ENCODE assay signal across 9 mouse cellular contexts in the genomic region with DNA sequence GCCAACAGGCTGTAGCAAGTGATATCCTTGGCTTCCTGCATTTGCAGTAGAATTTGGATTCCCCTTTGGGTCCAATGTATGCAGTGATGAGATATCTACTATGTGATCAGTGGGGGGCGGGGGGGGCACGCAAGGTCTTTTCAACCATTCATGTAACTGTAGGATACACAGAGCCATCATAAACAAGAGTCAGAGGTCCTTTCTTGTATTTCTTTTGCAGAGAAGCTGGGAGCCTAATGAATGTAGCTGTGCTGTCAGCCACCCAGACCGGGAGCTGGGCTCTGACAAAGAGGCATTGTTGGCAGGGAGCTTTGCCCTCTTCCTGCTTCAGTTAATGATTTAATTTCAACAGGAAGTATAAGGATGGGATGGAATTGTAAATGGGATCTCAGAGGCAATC. TPM values are rescaled to one million over a fixed set of nuclear protein-coding genes. Genes with fewer than 3 reads are reported as not detected.
A peak's percentile ranks its signal among the peaks of the same experiment; 100 is the strongest.
DNase-seq lines count a peak whose midpoint lies in the region; ATAC-seq and TF ChIP-seq lines count a peak whose summit lies in the region.
"Had no signal": no experiment of that assay in that cellular context is flagged by ENCODE, and none has a peak within 500 bp of the region (broad histone marks: within the 10 kb centered on the region; RNA-seq: fewer than 3 reads in every experiment).

No protein-coding gene starts in this region.

- peaks cover 7% of the 10 kb centered on the region; the same call in 1 of the 2 replicates for H3K4me1 ChIP-seq in neural tube, embryonic 11.5 days (ENCODE audit: control insufficient read depth, insufficient read depth, low read length)
- peaks cover 24% of the 10 kb centered on the region for H3K4me1 ChIP-seq in hindbrain, embryonic 13.5 days (replicated peaks)
- H3K4me1 ChIP-seq in midbrain, embryonic 11.5 days (ENCODE audit: control insufficient read depth, insufficient read depth, low read length), result peaks cover 2% of the 10 kb centered on the region; the same call in 1 of the 2 replicates
- no peaks in the 10 kb centered on the region for H3K4me1 ChIP-seq in thymus, adult 2 months (replicated peaks; ENCODE audit: control insufficient read depth, insufficient read depth, low read length)

- TF ChIP-seq POLR2A in thymus, adult 2 months (IDR thresholded peaks at IDR 0.05; ENCODE audit: control insufficient read depth, extremely low read depth, insufficient read depth, low read length, poor library complexity), result no peak

- 0 out of 2 replicates have a peak overlapping the region, but pooled peaks have one; percentile 20 for H3K9ac ChIP-seq in neural tube, embryonic 11.5 days (ENCODE audit: low read length)
- H3K9ac ChIP-seq in hindbrain, embryonic 13.5 days, result no peak overlapping the region
- H3K9ac ChIP-seq in midbrain, embryonic 11.5 days (ENCODE audit: low read length), result 0 out of 2 replicates have a peak overlapping the region, but pooled peaks have one; percentile 5

- no peaks in the 10 kb centered on the region for H3K36me3 ChIP-seq in neural tube, embryonic 11.5 days (ENCODE audit: control insufficient read depth, insufficient read depth, low read length)
- 0 out of 2 replicates have a peak, but pooled peaks cover under 1% of the 10 kb centered on the region for H3K36me3 ChIP-seq in hindbrain, embryonic 13.5 days
- no peaks in the 10 kb centered on the region for H3K36me3 ChIP-seq in midbrain, embryonic 11.5 days (ENCODE audit: control insufficient read depth, insufficient read depth, low read length)
- H3K36me3 ChIP-seq in thymus, adult 2 months (ENCODE audit: control insufficient read depth, insufficient read depth, low read length), result no peaks in the 10 kb centered on the region

- peak; percentile 18 for ATAC-seq in neural tube, embryonic 11.5 days (ENCODE audit: insufficient read depth, low FRiP score, low TSS enrichment)
- ATAC-seq in hindbrain, embryonic 13.5 days (ENCODE audit: low FRiP score), result peak; percentile 33; the same call in 1 of the 2 replicates
- ATAC-seq in midbrain, embryonic 11.5 days (ENCODE audit: low FRiP score), result peak; percentile 54; the same call in 1 of the 2 replicates
- ATAC-seq in inflammation-experienced regulatory T-cells, adult 6 months, result no peak

- H3K27ac ChIP-seq in neural tube, embryonic 11.5 days (ENCODE audit: low read depth, low read length), result peak overlapping the region; percentile 65
- H3K27ac ChIP-seq in hindbrain, embryonic 13.5 days, result peak overlapping the region; percentile 75
- H3K27ac ChIP-seq in midbrain, embryonic 11.5 days (ENCODE audit: low read depth, low read length), result peak overlapping the region; percentile 30; the same call in 1 of the 2 replicates
- H3K27ac ChIP-seq in thymus, adult 2 months (ENCODE audit: control insufficient read depth, insufficient read depth, low read length), result no peak overlapping the region

- 42% methylated on average over 3 of the region's 3 CpGs for WGBS in neural tube, embryonic 11.5 days
- 16% methylated on average over 3 of the region's 3 CpGs for WGBS in hindbrain, embryonic 13.5 days
- 41% methylated on average over 3 of the region's 3 CpGs for WGBS in midbrain, embryonic 11.5 days
- WGBS in thymus, adult 2 months, result 86% methylated on average over 3 of the region's 3 CpGs

- no peak overlapping the region for H3K4me2 ChIP-seq in neural tube, embryonic 11.5 days (ENCODE audit: low read depth)
- 0 out of 2 replicates have a peak overlapping the region, but pooled peaks have one; percentile 2 for H3K4me2 ChIP-seq in hindbrain, embryonic 13.5 days
- no peak overlapping the region for H3K4me2 ChIP-seq in midbrain, embryonic 11.5 days

- no peaks in the 10 kb centered on the region for H3K9me3 ChIP-seq in neural tube, embryonic 11.5 days (ENCODE audit: control insufficient read depth, low read length)
- no peaks in the 10 kb centered on the region for H3K9me3 ChIP-seq in hindbrain, embryonic 13.5 days
- no peaks in the 10 kb centered on the region for H3K9me3 ChIP-seq in midbrain, embryonic 11.5 days (ENCODE audit: control insufficient read depth, low read length)

- DNase-seq in neural tube, embryonic 11.5 days (ENCODE audit: low spot score), result peak; percentile 43
- no peak for DNase-seq in neural tube, embryonic 10.5 days (ENCODE audit: extremely low spot score, low spot score)
- DNase-seq in midbrain, embryonic 11.5 days (ENCODE audit: low spot score, missing footprints), result no peak
- no peak for DNase-seq in cerebellum, postnatal 36 days
- no peak for DNase-seq in frontal cortex, postnatal 36 days (ENCODE audit: low spot score in 2 of 2)
- no peak for DNase-seq in thymus, adult 2 months

- no peaks in the 10 kb centered on the region for H3K27me3 ChIP-seq in neural tube, embryonic 11.5 days (ENCODE audit: control insufficient read depth, insufficient read depth, low read length)
- no peaks in the 10 kb centered on the region for H3K27me3 ChIP-seq in hindbrain, embryonic 13.5 days
- no peaks in the 10 kb centered on the region for H3K27me3 ChIP-seq in midbrain, embryonic 11.5 days (ENCODE audit: control insufficient read depth, insufficient read depth, low read length)
- no peaks in the 10 kb centered on the region for H3K27me3 ChIP-seq in thymus, adult 2 months (ENCODE audit: control insufficient read depth, insufficient read depth, low read length)

- no peak overlapping the region for H3K4me3 ChIP-seq in neural tube, embryonic 11.5 days (ENCODE audit: low read depth, low read length)
- no peak overlapping the region for H3K4me3 ChIP-seq in hindbrain, embryonic 13.5 days
- H3K4me3 ChIP-seq in midbrain, embryonic 11.5 days (ENCODE audit: low read depth, low read length), result no peak overlapping the region
- H3K4me3 ChIP-seq in thymus, adult 2 months (ENCODE audit: control insufficient read depth, insufficient read depth, low read length), result no peak overlapping the region
- H3K4me3 ChIP-seq: erythroblast, embryonic 14.5 days had no signal

- no peak for TF ChIP-seq CTCF in thymus, adult 2 months (IDR thresholded peaks at IDR 0.05; ENCODE audit: borderline replicate concordance, control insufficient read depth, extremely low read depth, insufficient read depth, low read length, poor library complexity)

RNA-seq across cellular contexts. Expression of gene Dhx36, which starts 52.7 kb away (rescaled TPM):
- 49.9 and 51.9 TPM in 2 replicates for polyA plus RNA-seq in neural tube, embryonic 11.5 days (2014; fragmentation: Nextera tagmentation; extraction: Ambion mirVana)
- polyA plus RNA-seq in hindbrain, embryonic 13.5 days (2015; fragmentation: Nextera tagmentation; extraction: Ambion mirVana), result 46.7 and 48.1 TPM in 2 replicates
- 50.5 and 56.0 TPM in 2 replicates for polyA plus RNA-seq in midbrain, embryonic 11.5 days (2014; fragmentation: Nextera tagmentation; extraction: Ambion mirVana)
- polyA plus RNA-seq in inflammation-experienced regulatory T-cells, adult 6 months (2017; shearing (Covaris generic)), result 10 to 100 TPM; 18.2 to 27.5 (median 24.9) TPM
- 6.4 and 8.7 TPM in 2 replicates for polyA plus RNA-seq in thymus, adult 2 months (2012; rRNA removed)
